Mouse (Mus musculus) midbrain, embryonic 11.5 days (tissue): ENCODE data around the gene Tymp. TPM values are rescaled to one million over a fixed set of nuclear protein-coding genes. Genes with fewer than 3 reads are reported as not detected.

Source experiments
- ATAC-seq: fragments of 200-750 bp; cut with Nextera tagmentation; 2 replicates; pipeline ENCODE4 v1.8.0; 2017; ENCODE audit warnings: moderate TSS enrichment, moderate library complexity; ENCODE audit not compliant: low FRiP score
- DNase-seq: peaks from one replicate; pipeline ENCODE4 v3.0.0; 2015; ENCODE audit warnings: low spot score; ENCODE audit errors: missing footprints
- H3K27ac ChIP-seq: fragments of 300-500 bp; sonication (generic); 2 replicates; pipeline ENCODE4 v1.5.1; 2014; ENCODE audit warnings: low read depth, low read length
- H3K27me3 ChIP-seq: fragments of 300-500 bp; sonication (generic); 2 replicates; pipeline ENCODE4 v1.6.1; 2014; ENCODE audit warnings: mild to moderate bottlenecking, low read length, moderate library complexity, mixed read lengths; ENCODE audit not compliant: control insufficient read depth, insufficient read depth
- H3K36me3 ChIP-seq: fragments of 300-500 bp; sonication (generic); 2 replicates; pipeline ENCODE4 v1.6.1; 2014; ENCODE audit warnings: mild to moderate bottlenecking, low read length, moderate library complexity, mixed read lengths; ENCODE audit not compliant: control insufficient read depth, insufficient read depth
- H3K4me1 ChIP-seq: fragments of 300-500 bp; sonication (generic); 2 replicates; pipeline ENCODE4 v1.6.1; 2014; ENCODE audit warnings: low read length; ENCODE audit not compliant: control insufficient read depth, insufficient read depth
- H3K4me2 ChIP-seq: fragments of 300-500 bp; sonication (generic); 2 replicates; pipeline ENCODE4 v1.6.1; 2014; ENCODE audit warnings: mild to moderate bottlenecking, moderate library complexity
- H3K4me3 ChIP-seq: fragments of 300-500 bp; sonication (generic); 2 replicates; pipeline ENCODE4 v1.5.1; 2014; ENCODE audit warnings: low read depth, low read length
- H3K9ac ChIP-seq: fragments of 300-500 bp; sonication (generic); 2 replicates; pipeline ENCODE4 v1.6.1; 2014; ENCODE audit warnings: low read length
- H3K9me3 ChIP-seq: fragments of 300-500 bp; sonication (generic); 2 replicates; pipeline ENCODE4 v1.6.1; 2016; ENCODE audit warnings: low read length; ENCODE audit not compliant: control insufficient read depth
- WGBS: fragments of 180-500 bp; shearing (Covaris S2); extraction: QIAGEN DNeasy Blood & Tissue Kit; methylation state at CpG from one replicate; pipeline ENCODE4 v1.1.7; 2014; 5-methylcytosine and 5-hydroxymethylcytosine counted together
- polyA plus RNA-seq: library from polyadenylated mRNA; unstranded; fragments of >200 nt; fragmentation: Nextera tagmentation; extraction: Ambion mirVana; gene quantifications from 2 replicates; pipeline ENCODE4 v1.2.1, GENCODE M21; 2014

Tymp gene
- polyA plus RNA-seq, 1 experiment from 2014 or later, result 1.2 TPM

- H3K9me3 ChIP-seq, result no peaks in the 10 kb centered on the region
- no peak overlapping the region for H3K4me3 ChIP-seq
- H3K9ac ChIP-seq, result no peak overlapping the region
- H3K36me3 ChIP-seq, result peaks cover 19% of the 10 kb centered on the region
- H3K4me2 ChIP-seq, result no peak overlapping the region
- ATAC-seq (no peak), DNase-seq (no peak)
- 89% methylated on average over 5 of the region's 5 CpGs for WGBS
- no peaks in the 10 kb centered on the region for H3K27me3 ChIP-seq
- peaks cover 9% of the 10 kb centered on the region for H3K4me1 ChIP-seq
- H3K27ac ChIP-seq, result no peak overlapping the region
These were observed 26.4 kb downstream of the Tymp start for GRCm38 (mm10) chr15:89350447-89350846.

- no peak for DNase-seq
These were observed 33.5 kb downstream of the Tymp start for GRCm38 (mm10) chr15:89343325-89343724.

GRCm38 (mm10) chr15:89341678-89342077, 35.2 kb downstream of the Tymp start:
- Histone ChIP-seq H3K4me3 (no peak overlapping the region), H3K27ac (no peak overlapping the region), H3K4me2 (no peak overlapping the region), H3K36me3 (no peaks in the 10 kb centered on the region), H3K9ac (no peak overlapping the region), H3K9me3 (no peaks in the 10 kb centered on the region), H3K4me1 (no peaks in the 10 kb centered on the region), H3K27me3 (no peaks in the 10 kb centered on the region)
- no peak for DNase-seq
- WGBS, result 70% methylated on average over 1 of the region's 1 CpGs
- no peak for ATAC-seq

More at GRCm38 (mm10) chr15:89343325-89343724, 33.5 kb downstream of the Tymp start:
- H3K27me3 ChIP-seq, result no peaks in the 10 kb centered on the region
- no peak overlapping the region for H3K4me2 ChIP-seq
- H3K9me3 ChIP-seq, result no peaks in the 10 kb centered on the region
- ATAC-seq, result no peak
- H3K27ac ChIP-seq, result no peak overlapping the region
- no peaks in the 10 kb centered on the region for H3K4me1 ChIP-seq
- H3K36me3 ChIP-seq, result no peaks in the 10 kb centered on the region
- H3K4me3 ChIP-seq, result no peak overlapping the region
- H3K9ac ChIP-seq, result no peak overlapping the region
- 86% methylated on average over 3 of the region's 3 CpGs for WGBS

GRCm38 (mm10) chr15:89340136-89340535, 36.7 kb downstream of the Tymp start:
- Histone ChIP-seq H3K36me3 (no peaks in the 10 kb centered on the region), H3K4me3 (no peak overlapping the region), H3K9me3 (no peaks in the 10 kb centered on the region), H3K9ac (no peak overlapping the region), H3K27me3 (no peaks in the 10 kb centered on the region), H3K4me1 (no peaks in the 10 kb centered on the region), H3K4me2 (no peak overlapping the region), H3K27ac (no peak overlapping the region)
- DNase-seq (no peak), ATAC-seq (no peak)
- 87% methylated on average over 3 of the region's 3 CpGs for WGBS

- Histone ChIP-seq H3K9me3 (no peaks in the 10 kb centered on the region), H3K27me3 (no peaks in the 10 kb centered on the region), H3K4me3 (no peak overlapping the region), H3K4me1 (no peaks in the 10 kb centered on the region), H3K9ac (no peak overlapping the region), H3K36me3 (no peaks in the 10 kb centered on the region), H3K4me2 (no peak overlapping the region), H3K27ac (no peak overlapping the region)
- ATAC-seq, result no peak
- DNase-seq, result no peak
- WGBS, result 90% methylated on average over 2 of the region's 2 CpGs
These were observed 37.1 kb downstream of the Tymp start for GRCm38 (mm10) chr15:89339696-89340095.

- DNase-seq, result no peak
- Histone ChIP-seq H3K4me1 (no peaks in the 10 kb centered on the region), H3K9ac (no peak overlapping the region), H3K4me2 (no peak overlapping the region), H3K36me3 (no peaks in the 10 kb centered on the region), H3K27ac (no peak overlapping the region), H3K4me3 (no peak overlapping the region), H3K9me3 (no peaks in the 10 kb centered on the region), H3K27me3 (no peaks in the 10 kb centered on the region)
- WGBS, result 90% methylated on average over 14 of the region's 14 CpGs
- no peak for ATAC-seq
These were observed 40.4 kb downstream of the Tymp start for GRCm38 (mm10) chr15:89336422-89336821.

- Histone ChIP-seq H3K27ac (no peak overlapping the region), H3K9ac (no peak overlapping the region), H3K27me3 (no peaks in the 10 kb centered on the region), H3K4me2 (no peak overlapping the region), H3K9me3 (no peaks in the 10 kb centered on the region), H3K4me3 (no peak overlapping the region), H3K4me1 (no peaks in the 10 kb centered on the region), H3K36me3 (no peaks in the 10 kb centered on the region)
- DNase-seq, result no peak
- ATAC-seq, result no peak
- WGBS, result 84% methylated on average over 17 of the region's 17 CpGs
These were observed 41.9 kb downstream of the Tymp start for GRCm38 (mm10) chr15:89334774-89335537.

GRCm38 (mm10) chr15:89334271-89334670, 42.6 kb downstream of the Tymp start, which contains the start of gene Miox:
Miox (plus strand) TSS chr15:89334398.
- no peaks in the 10 kb centered on the region for H3K4me1 ChIP-seq
- no peaks in the 10 kb centered on the region for H3K27me3 ChIP-seq
- H3K9me3 ChIP-seq, result no peaks in the 10 kb centered on the region
- H3K4me2 ChIP-seq, result no peak within 1 kb of the TSS
- no peak within 1 kb of the TSS for H3K4me3 ChIP-seq
- no peak for ATAC-seq
- no peaks in the 10 kb centered on the region for H3K36me3 ChIP-seq
- WGBS, result 89% methylated on average over 7 of the region's 7 CpGs
- no peak for DNase-seq
- H3K9ac ChIP-seq, result no peak within 1 kb of the TSS
- no peak within 1 kb of the TSS for H3K27ac ChIP-seq

GRCm38 (mm10) chr15:89326441-89326840, 50.4 kb downstream of the Tymp start:
- Histone ChIP-seq H3K4me2 (no peak overlapping the region), H3K4me3 (no peak overlapping the region), H3K4me1 (no peaks in the 10 kb centered on the region), H3K36me3 (no peaks in the 10 kb centered on the region), H3K27ac (no peak overlapping the region), H3K27me3 (no peaks in the 10 kb centered on the region), H3K9me3 (no peaks in the 10 kb centered on the region), H3K9ac (no peak overlapping the region)
- ATAC-seq (no peak), DNase-seq (no peak)
- WGBS, result 78% methylated on average over 5 of the region's 5 CpGs
